9 mouse cellular contexts compared by ENCODE assay signal in the genomic region with DNA sequence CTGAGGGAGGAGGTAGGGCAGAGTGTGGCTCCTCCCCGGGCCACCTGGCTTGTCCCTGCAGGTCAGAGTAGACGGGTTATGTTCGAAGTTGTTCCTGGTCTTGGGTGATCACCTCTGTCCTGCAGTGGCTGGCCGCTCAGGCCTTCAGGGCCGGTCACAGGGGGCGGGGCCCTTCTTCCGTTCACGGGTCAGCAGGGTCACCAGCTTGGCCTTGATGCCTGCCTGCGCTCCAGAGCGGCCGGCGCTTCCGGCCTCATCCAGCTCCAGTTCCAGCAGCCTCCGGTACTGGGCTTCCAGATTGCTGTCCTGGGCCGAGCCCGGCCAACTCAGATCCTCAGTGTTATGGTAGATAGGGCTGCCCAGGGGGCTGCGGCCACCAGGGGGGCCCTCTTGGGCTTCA. TPM values are rescaled to one million over a fixed set of nuclear protein-coding genes. Genes with fewer than 3 reads are reported as not detected.
A peak's percentile ranks its signal among the peaks of the same experiment; 100 is the strongest.
DNase-seq lines count a peak whose midpoint lies in the region; ATAC-seq lines count a peak whose summit lies in the region.
"Had no signal": no experiment of that assay in that cellular context is flagged by ENCODE, and none has a peak within 500 bp of the region (broad histone marks: within the 10 kb centered on the region; RNA-seq: fewer than 3 reads in every experiment).

No protein-coding gene starts in this region.

- H3K9ac ChIP-seq in midbrain, embryonic 11.5 days (ENCODE audit: low read length) = no peak overlapping the region
- no peak overlapping the region for H3K9ac ChIP-seq in liver, embryonic 16.5 days (ENCODE audit: low read depth, low read length)

- no peak overlapping the region for H3K4me3 ChIP-seq in midbrain, embryonic 10.5 days
- H3K4me3 ChIP-seq in midbrain, embryonic 11.5 days (ENCODE audit: low read depth, low read length) = no peak overlapping the region
- no peak overlapping the region for H3K4me3 ChIP-seq in liver, embryonic 16.5 days (ENCODE audit: low read depth, low read length)

- no peak for ATAC-seq in midbrain, embryonic 11.5 days (ENCODE audit: low FRiP score)
- peak; percentile 40 for ATAC-seq in liver, embryonic 16.5 days (ENCODE audit: low read depth)

- H3K4me1 ChIP-seq in midbrain, embryonic 10.5 days = peaks cover 14% of the 10 kb centered on the region
- H3K4me1 ChIP-seq in midbrain, embryonic 11.5 days (ENCODE audit: control insufficient read depth, insufficient read depth, low read length) = no peaks in the 10 kb centered on the region
- peaks cover 14% of the 10 kb centered on the region for H3K4me1 ChIP-seq in liver, embryonic 16.5 days (ENCODE audit: control insufficient read depth, low read depth, low read length)

- H3K4me2 ChIP-seq in midbrain, embryonic 11.5 days = no peak overlapping the region
- no peak overlapping the region for H3K4me2 ChIP-seq in liver, embryonic 16.5 days (ENCODE audit: low read depth, low read length)

- no peaks in the 10 kb centered on the region for H3K27me3 ChIP-seq in midbrain, embryonic 10.5 days (ENCODE audit: low read depth, poor library complexity, severe bottlenecking)
- no peaks in the 10 kb centered on the region for H3K27me3 ChIP-seq in midbrain, embryonic 11.5 days (ENCODE audit: control insufficient read depth, insufficient read depth, low read length)
- H3K27me3 ChIP-seq in liver, embryonic 16.5 days (ENCODE audit: control insufficient read depth, insufficient read depth, low read depth, low read length) = no peaks in the 10 kb centered on the region

- 59% methylated on average over 17 of the region's 17 CpGs for WGBS in midbrain, embryonic 10.5 days
- 59% methylated on average over 17 of the region's 17 CpGs for WGBS in midbrain, embryonic 11.5 days
- WGBS in liver, embryonic 16.5 days (ENCODE audit: insufficient replicate concordance) = 76% methylated on average over 17 of the region's 17 CpGs

- peak overlapping the region; percentile 55; the same call in 1 of the 2 replicates for H3K27ac ChIP-seq in midbrain, embryonic 10.5 days (replicated peaks)
- H3K27ac ChIP-seq in midbrain, embryonic 11.5 days (ENCODE audit: low read depth, low read length) = no peak overlapping the region
- no peak overlapping the region for H3K27ac ChIP-seq in liver, embryonic 16.5 days (ENCODE audit: low read length)

- peaks cover 15% of the 10 kb centered on the region for H3K36me3 ChIP-seq in midbrain, embryonic 10.5 days
- no peaks in the 10 kb centered on the region for H3K36me3 ChIP-seq in midbrain, embryonic 11.5 days (ENCODE audit: control insufficient read depth, insufficient read depth, low read length)
- no peaks in the 10 kb centered on the region for H3K36me3 ChIP-seq in liver, embryonic 16.5 days (ENCODE audit: control insufficient read depth, insufficient read depth)

- DNase-seq in midbrain, embryonic 10.5 days (ENCODE audit: low spot score) = no peak
- DNase-seq in midbrain, embryonic 11.5 days (ENCODE audit: low spot score, missing footprints) = no peak
- DNase-seq in heart, adult 18-20 months = peak; percentile 56 to 75
- peak; percentile 64 for DNase-seq in kidney, adult 18-20 months
- DNase-seq in retina, embryonic 14.5 days (ENCODE audit: low spot score) = no peak
- no peak for DNase-seq in layer of hippocampus, adult 18-20 months (ENCODE audit: low spot score in 2 of 2)
- DNase-seq in right cerebral cortex, adult 18-20 months = no peak
- DNase-seq: cerebellum, adult 8-10 months had no signal

- no peaks in the 10 kb centered on the region for H3K9me3 ChIP-seq in midbrain, embryonic 10.5 days (replicated peaks)
- H3K9me3 ChIP-seq in midbrain, embryonic 11.5 days (ENCODE audit: control insufficient read depth, low read length) = no peaks in the 10 kb centered on the region
- peaks cover 3% of the 10 kb centered on the region; the same call in 1 of the 2 replicates for H3K9me3 ChIP-seq in liver, embryonic 16.5 days (replicated peaks; ENCODE audit: control insufficient read depth, low read length)

RNA-seq across cellular contexts. Expression of gene Dok3, which starts 5.8 kb away (rescaled TPM):
- 3.1 and 3.6 TPM in 2 replicates for polyA plus RNA-seq in midbrain, embryonic 10.5 days (2016; fragmentation: Nextera tagmentation; extraction: Ambion mirVana)
- polyA plus RNA-seq in midbrain, embryonic 11.5 days (2014; fragmentation: Nextera tagmentation; extraction: Ambion mirVana) = 1.9 TPM in 2 replicates
- total RNA-seq in heart, adult 18-20 months (2021) = 1 to 10 TPM; 1.6 to 3.3 TPM
- 9.3 and 10.9 TPM in 2 replicates for polyA plus RNA-seq in liver, embryonic 16.5 days (2015; fragmentation: Nextera tagmentation; extraction: Ambion mirVana)
- total RNA-seq in layer of hippocampus, adult 18-20 months (2021) = 10 to 100 TPM; 14.5 to 16.4 TPM

RNA-seq across cellular contexts. Expression of gene Pdlim7, which starts 9.8 kb away (rescaled TPM):
- 191 and 195 TPM in 2 replicates for polyA plus RNA-seq in midbrain, embryonic 10.5 days (2016; fragmentation: Nextera tagmentation; extraction: Ambion mirVana)
- polyA plus RNA-seq in midbrain, embryonic 11.5 days (2014; fragmentation: Nextera tagmentation; extraction: Ambion mirVana) = 129 and 140 TPM in 2 replicates
- total RNA-seq in heart, adult 18-20 months (2021) = 10 to 100 TPM; 42.2 to 46.6 TPM
- 24.4 and 27.9 TPM in 2 replicates for polyA plus RNA-seq in liver, embryonic 16.5 days (2015; fragmentation: Nextera tagmentation; extraction: Ambion mirVana)
- total RNA-seq in layer of hippocampus, adult 18-20 months (2021) = 10 to 100 TPM; 93.2 to 99.5 TPM

RNA-seq across cellular contexts. Expression of gene Ddx41, which starts 13.2 kb away (rescaled TPM):
- polyA plus RNA-seq in midbrain, embryonic 10.5 days (2016; fragmentation: Nextera tagmentation; extraction: Ambion mirVana) = 86.3 and 92.0 TPM in 2 replicates
- polyA plus RNA-seq in midbrain, embryonic 11.5 days (2014; fragmentation: Nextera tagmentation; extraction: Ambion mirVana) = 66.7 and 73.8 TPM in 2 replicates
- 10 to 100 TPM; 11.6 to 13.8 TPM for total RNA-seq in heart, adult 18-20 months (2021)
- polyA plus RNA-seq in liver, embryonic 16.5 days (2015; fragmentation: Nextera tagmentation; extraction: Ambion mirVana) = 20.9 and 22.0 TPM in 2 replicates
- 10 to 100 TPM; 56.0 to 56.2 TPM for total RNA-seq in layer of hippocampus, adult 18-20 months (2021)

RNA-seq across cellular contexts. Expression of gene Dbn1, which starts 35.4 kb away (rescaled TPM):
- polyA plus RNA-seq in midbrain, embryonic 10.5 days (2016; fragmentation: Nextera tagmentation; extraction: Ambion mirVana) = 381 and 466 TPM in 2 replicates
- polyA plus RNA-seq in midbrain, embryonic 11.5 days (2014; fragmentation: Nextera tagmentation; extraction: Ambion mirVana) = 292 and 294 TPM in 2 replicates
- 1 to 10 TPM; 5.7 to 6.4 TPM for total RNA-seq in heart, adult 18-20 months (2021)
- 6.1 and 7.7 TPM in 2 replicates for polyA plus RNA-seq in liver, embryonic 16.5 days (2015; fragmentation: Nextera tagmentation; extraction: Ambion mirVana)
- 100 to 1,000 TPM; 359 to 362 TPM for total RNA-seq in layer of hippocampus, adult 18-20 months (2021)

RNA-seq across cellular contexts. Expression of gene Fam193b, which starts 47.6 kb away (rescaled TPM):
- polyA plus RNA-seq in midbrain, embryonic 10.5 days (2016; fragmentation: Nextera tagmentation; extraction: Ambion mirVana) = 56.7 and 63.1 TPM in 2 replicates
- polyA plus RNA-seq in midbrain, embryonic 11.5 days (2014; fragmentation: Nextera tagmentation; extraction: Ambion mirVana) = 39.9 and 40.8 TPM in 2 replicates
- total RNA-seq in heart, adult 18-20 months (2021) = 10 to 100 TPM; 11.7 to 14.3 TPM
- 8.4 and 8.7 TPM in 2 replicates for polyA plus RNA-seq in liver, embryonic 16.5 days (2015; fragmentation: Nextera tagmentation; extraction: Ambion mirVana)
- total RNA-seq in layer of hippocampus, adult 18-20 months (2021) = 10 to 100 TPM; 77.6 to 79.0 TPM

Comparison
In these comparisons a context has a peak if more than half of its experiments do, and no peak if none do; other contexts are left out.
1. DNase-seq: peak in heart, adult 18-20 months (2 of 2) and kidney, adult 18-20 months (single experiment); none in midbrain, embryonic 10.5 days (single experiment), midbrain, embryonic 11.5 days (single experiment), retina, embryonic 14.5 days (single experiment), layer of hippocampus, adult 18-20 months (0 of 2) and right cerebral cortex, adult 18-20 months (single experiment).